Mouse (Mus musculus) CH12.LX (cell line): ENCODE measurements at regions not wholly inside any gene's neighbourhood (a gene's known extent, or its start where the extent isn't known, plus 50 kb on each side); places are given as distances from the start of the nearest gene placed in this dataset.

Source experiments
- DNase-seq: peaks from one replicate; pipeline ENCODE4 v3.0.0-alpha.2; 2013; ENCODE audit errors: extremely low read depth
- H3K27ac ChIP-seq: 2 replicates; pipeline ENCODE4 v1.5.1; 2012; ENCODE audit warnings: low read depth, mild to moderate bottlenecking, control low read depth, moderate library complexity; ENCODE audit not compliant: insufficient read depth
- H3K27me3 ChIP-seq: replicated peaks from 2 replicates; pipeline ENCODE3; 2012; ENCODE audit warnings: inconsistent platforms
- H3K36me3 ChIP-seq, 2 experiments: replicated peaks in 1 of 2; 2 replicates each; pipeline versions ENCODE3 to v1.6.1; 2012; ENCODE audit warnings: inconsistent platforms in 1 of 2, low read length in 1 of 2, mild to moderate bottlenecking in 1 of 2, mixed read lengths in 1 of 2, moderate library complexity in 1 of 2; ENCODE audit not compliant: control insufficient read depth in 1 of 2, insufficient read depth in 1 of 2
- H3K4me1 ChIP-seq, 2 experiments: 2 replicates each; pipeline ENCODE4 v1.6.1; 2012; ENCODE audit warnings: inconsistent platforms in 1 of 2, moderate library complexity in 1 of 2; ENCODE audit not compliant: insufficient read depth in 2 of 2, control insufficient read depth in 1 of 2
- H3K4me2 ChIP-seq: 2 replicates; pipeline ENCODE4 v1.6.1; 2012; ENCODE audit warnings: low read depth, mild to moderate bottlenecking, control low read depth; ENCODE audit not compliant: poor library complexity, insufficient read depth, severe bottlenecking
- H3K4me3 ChIP-seq, 3 experiments: fragments of 150-350 bp in 1 of 3; sonication (generic) in 1 of 3; replicated peaks in 1 of 3; 2 replicates each; pipeline versions ENCODE3 to v1.5.1; 2011 to 2012; ENCODE audit warnings: low read depth in 2 of 3, low read length in 2 of 3, mild to moderate bottlenecking in 2 of 3, moderate library complexity in 2 of 3, control low read depth in 1 of 3, improper control_type of control experiment in 1 of 3, inconsistent platforms in 1 of 3, mixed read lengths in 1 of 3; ENCODE audit not compliant: poor library complexity in 1 of 3
- H3K79me2 ChIP-seq: replicated peaks from 2 replicates; pipeline ENCODE4 v1.6.1; 2012; ENCODE audit warnings: mild to moderate bottlenecking, moderate library complexity; ENCODE audit not compliant: control insufficient read depth, poor library complexity, insufficient read depth, severe bottlenecking; ENCODE audit errors: extremely low read depth
- H3K9ac ChIP-seq: 2 replicates; pipeline ENCODE4 v1.6.1; 2012; ENCODE audit warnings: low read depth, mild to moderate bottlenecking, control low read depth, moderate library complexity; ENCODE audit not compliant: insufficient read depth
- H3K9me3 ChIP-seq: replicated peaks from 2 replicates; pipeline ENCODE3; 2012; ENCODE audit warnings: low read length, inconsistent platforms, mixed read lengths
- ETS1 ChIP-seq: conservative IDR thresholded peaks from 2 replicates; pipeline ENCODE4 v1.6.1; 2012; ENCODE audit warnings: low read depth, mild to moderate bottlenecking, inconsistent platforms, low read length, improper control_type of control experiment, moderate library complexity
- HCFC1 ChIP-seq: IDR thresholded peaks from 2 replicates; pipeline ENCODE4 v1.6.1; 2012; ENCODE audit warnings: low read depth, mild to moderate bottlenecking, inconsistent platforms, low read length, improper control_type of control experiment
- IRF4 ChIP-seq: IDR thresholded peaks from 2 replicates; pipeline ENCODE4 v1.6.1; 2014; ENCODE audit warnings: low read depth, mild to moderate bottlenecking, inconsistent platforms, low read length, improper control_type of control experiment
- MAX ChIP-seq: IDR thresholded peaks from 2 replicates; pipeline ENCODE4 v1.6.1; 2011; ENCODE audit warnings: low read length, improper control_type of control experiment
- POLR2AphosphoS2 ChIP-seq: IDR thresholded peaks from 2 replicates; pipeline ENCODE4 v1.6.1; 2011; ENCODE audit warnings: low read depth, low read length, improper control_type of control experiment
- SMC3 ChIP-seq: IDR thresholded peaks from 2 replicates; pipeline ENCODE4 v1.6.1; 2011; ENCODE audit warnings: low read depth, low read length, improper control_type of control experiment
- USF1 ChIP-seq: IDR thresholded peaks from 2 replicates; pipeline ENCODE4 v1.6.1; 2014; ENCODE audit warnings: low read depth, mild to moderate bottlenecking, inconsistent platforms, low read length, improper control_type of control experiment
- dilution Hi-C: fragments of 300-500 bp; cut with MboI; formaldehyde crosslinking; loops from 2 replicates; pipeline ENCODE4 v1.14.3; 2020; ENCODE audit warnings: low sequenced_read_pairs; ENCODE audit not compliant: extremely low pct_unique_long_range_greater_than_20kb, extremely low pct_ligation_motif_present
- in situ Hi-C: fragments of 300-500 bp; cut with MboI; formaldehyde crosslinking; loops from 3 replicates; pipeline ENCODE4 v1.14.3; 2019; ENCODE audit warnings: low sequenced_read_pairs, low pct_ligation_motif_present, low pct_unique_long_range_greater_than_20kb, mixed read lengths

- in situ Hi-C loops, result no loop called here
These were observed 87.7 kb upstream of the Gm11114 start for GRCm38 (mm10) chr9:85224870-85225269.

More at GRCm38 (mm10) chr9:85224870-85225269, 87.7 kb upstream of the Gm11114 start:
- no peak overlapping the region for H3K4me3 ChIP-seq
- TF ChIP-seq MAX, result no peak
- TF ChIP-seq SMC3, result no peak
- TF ChIP-seq USF1, result no peak
- TF ChIP-seq IRF4, result no peak
- no peak for TF ChIP-seq ETS1
- no peak for TF ChIP-seq HCFC1
- no peak for TF ChIP-seq POLR2AphosphoS2
- H3K36me3 ChIP-seq, result no peaks in the 10 kb centered on the region
- H3K79me2 ChIP-seq, result no peaks in the 10 kb centered on the region
- H3K9ac ChIP-seq, result no peak overlapping the region
- H3K4me2 ChIP-seq, result no peak overlapping the region
- H3K4me1 ChIP-seq, result no peaks in the 10 kb centered on the region
- H3K27me3 ChIP-seq, result no peaks in the 10 kb centered on the region
- DNase-seq, result no peak
- dilution Hi-C loops, result no loop called here
- H3K9me3 ChIP-seq, result no peaks in the 10 kb centered on the region
- no peak overlapping the region for H3K27ac ChIP-seq
